Mouse (Mus musculus): ENCODE results near the gene Plod3. TPM values are rescaled to one million over a fixed set of nuclear protein-coding genes. Genes with fewer than 3 reads are reported as not detected.

Gene Plod3
- total and polyA plus RNA-seq, 3 experiments, result 56.0 to 62.8 TPM; not detected in 1

DNA sequence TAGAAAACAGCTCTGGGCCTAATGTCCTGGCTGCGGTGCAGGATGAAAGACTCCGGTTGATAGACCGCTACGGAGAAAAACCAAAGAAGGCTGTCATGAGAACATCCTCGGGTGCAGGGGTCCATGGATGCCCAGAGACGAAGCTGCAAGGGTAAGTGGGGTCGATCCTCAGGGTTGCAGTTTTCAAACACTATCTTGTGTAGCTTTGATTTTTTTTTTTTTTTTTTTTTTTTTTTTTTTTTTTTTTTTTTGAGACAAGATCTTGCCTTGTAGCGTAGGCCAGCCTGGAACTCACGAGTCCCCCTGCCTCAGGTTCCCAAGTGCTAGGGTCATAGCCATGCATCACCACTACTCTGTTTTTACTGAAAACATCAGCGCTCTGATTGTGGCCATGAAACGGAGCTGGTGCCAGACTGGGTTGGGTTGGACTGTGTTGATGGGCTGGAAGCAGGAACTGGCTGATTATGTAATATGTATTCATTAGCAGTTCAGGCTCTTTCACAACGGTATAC, 33.3 kb upstream of the Plod3 start:
- Histone ChIP-seq H3K27me3 (ENCODE audit: control insufficient read depth in 1 of 2, insufficient read depth in 2 of 2, low read length in 2 of 2) (no peaks in the 10 kb centered on the region), H3K4me1 (ENCODE audit: control insufficient read depth in 1 of 2, insufficient read depth in 2 of 2, low read length in 2 of 2) (peaks cover 0 to 19% of the 10 kb centered on the region in 2 experiments; a peak in 2 of 4 replicates), H3K9me3 (replicated peaks; ENCODE audit: insufficient read depth, low read length) (no peaks in the 10 kb centered on the region), H3K79me2 (ENCODE audit: control insufficient read depth, insufficient read depth, low read length, poor library complexity) (peaks cover 25% of the 10 kb centered on the region), H3K27ac (ENCODE audit: control insufficient read depth, low read depth, low read length) (peak overlapping the region; percentile 78), H3K9ac (ENCODE audit: control insufficient read depth, low read depth, low read length, poor library complexity, severe bottlenecking) (peak overlapping the region; percentile 88), H3K4me3 (ENCODE audit: control insufficient read depth in 1 of 2, insufficient read depth in 1 of 2, low read depth in 2 of 2, low read length in 2 of 2) (peak overlapping the region; percentile 94 to 95), H3K36me3 (ENCODE audit: control insufficient read depth in 1 of 2, insufficient read depth in 2 of 2, low read length in 2 of 2) (peaks cover 0 to 14% of the 10 kb centered on the region in 2 experiments; a peak in 2 of 4 replicates)
- TF ChIP-seq ZNF384 (IDR thresholded peaks at IDR 0.05; ENCODE audit: low read depth, low read length), result peak; percentile 81
- no peak; the same call in 1 of the 2 replicates for TF ChIP-seq CHD1 (IDR thresholded peaks at IDR 0.05; ENCODE audit: low read depth, low read length)
- peak; percentile 56 for DNase-seq (ENCODE audit: low read depth, low spot score)

DNA sequence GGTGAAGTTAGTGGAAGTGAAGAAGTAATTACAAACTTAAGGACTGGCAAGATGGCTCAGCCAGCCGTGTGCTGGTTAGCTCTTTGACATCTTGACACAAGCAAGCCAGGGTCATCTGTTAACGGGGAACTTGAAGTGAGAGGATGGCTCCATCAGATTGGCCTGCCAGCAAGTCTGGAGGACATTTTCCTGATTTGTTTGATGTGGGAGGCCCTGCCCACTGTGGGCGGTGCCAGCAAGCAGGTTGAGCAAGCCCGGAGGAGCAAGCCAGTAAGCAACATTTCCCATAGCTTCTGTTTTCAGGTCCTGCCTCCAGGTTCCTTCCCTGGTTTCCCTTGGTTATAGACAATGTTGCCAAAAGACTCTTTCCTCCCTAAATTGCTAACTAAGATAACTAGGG, 31.2 kb upstream of the Plod3 start:
- Histone ChIP-seq H3K4me1 (ENCODE audit: control insufficient read depth in 1 of 2, insufficient read depth in 2 of 2, low read length in 2 of 2) (peaks cover 0 to 19% of the 10 kb centered on the region in 2 experiments; a peak in 2 of 4 replicates), H3K9me3 (replicated peaks; ENCODE audit: insufficient read depth, low read length) (no peaks in the 10 kb centered on the region), H3K27me3 (ENCODE audit: control insufficient read depth in 1 of 2, insufficient read depth in 2 of 2, low read length in 2 of 2) (no peaks in the 10 kb centered on the region), H3K4me3 (ENCODE audit: control insufficient read depth in 1 of 2, insufficient read depth in 1 of 2, low read depth in 2 of 2, low read length in 2 of 2) (no peak overlapping the region), H3K79me2 (ENCODE audit: control insufficient read depth, insufficient read depth, low read length, poor library complexity) (peaks cover 25% of the 10 kb centered on the region), H3K27ac (ENCODE audit: control insufficient read depth, low read depth, low read length) (no peak overlapping the region), H3K9ac (ENCODE audit: control insufficient read depth, low read depth, low read length, poor library complexity, severe bottlenecking) (no peak overlapping the region), H3K36me3 (ENCODE audit: control insufficient read depth in 1 of 2, insufficient read depth in 2 of 2, low read length in 2 of 2) (peaks cover 0 to 14% of the 10 kb centered on the region in 2 experiments; a peak in 2 of 4 replicates)
- TF ChIP-seq KAT2A (conservative IDR thresholded peaks at IDR 0.05; ENCODE audit: low read depth, low read length), result no peak
- no peak for TF ChIP-seq CHD1 (IDR thresholded peaks at IDR 0.05; ENCODE audit: low read depth, low read length)
- TF ChIP-seq BHLHE40 (IDR thresholded peaks at IDR 0.05; ENCODE audit: borderline replicate concordance, low read depth, low read length), result no peak
- TF ChIP-seq ZNF384 (IDR thresholded peaks at IDR 0.05; ENCODE audit: low read depth, low read length), result no peak
- no peak for TF ChIP-seq USF2 (IDR thresholded peaks at IDR 0.05; ENCODE audit: borderline replicate concordance in 1 of 2, insufficient read depth in 1 of 2, low read depth in 1 of 2, low read length in 2 of 2)
- peak; percentile 46 for DNase-seq (ENCODE audit: low read depth, low spot score)

DNA sequence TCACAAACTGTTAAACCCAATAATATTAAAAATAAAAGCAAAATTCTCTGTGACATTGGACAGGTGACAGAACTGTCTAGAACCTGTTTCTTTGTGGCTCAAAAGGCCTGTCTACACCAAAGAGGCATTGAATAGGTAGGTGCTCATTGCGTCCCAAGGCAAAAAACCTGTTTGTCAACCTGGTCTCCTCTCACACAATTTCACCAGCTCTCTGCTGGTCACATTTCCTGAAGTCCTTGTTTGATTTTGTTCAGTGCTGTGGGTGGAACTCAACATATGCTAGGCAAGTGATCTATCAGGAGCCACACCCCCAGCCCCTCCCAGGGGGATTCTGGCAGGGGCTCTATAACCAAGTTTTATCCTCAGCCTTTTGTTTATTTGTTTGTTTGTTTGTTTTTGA, 29.6 kb upstream of the Plod3 start:
- Histone ChIP-seq H3K4me1 (ENCODE audit: control insufficient read depth in 1 of 2, insufficient read depth in 2 of 2, low read length in 2 of 2) (peaks cover 0 to 18% of the 10 kb centered on the region in 2 experiments; a peak in 2 of 4 replicates), H3K27ac (ENCODE audit: control insufficient read depth, low read depth, low read length) (no peak overlapping the region), H3K9me3 (replicated peaks; ENCODE audit: insufficient read depth, low read length) (no peaks in the 10 kb centered on the region), H3K4me3 (ENCODE audit: control insufficient read depth in 1 of 2, insufficient read depth in 1 of 2, low read depth in 2 of 2, low read length in 2 of 2) (no peak overlapping the region), H3K79me2 (ENCODE audit: control insufficient read depth, insufficient read depth, low read length, poor library complexity) (peaks cover 26% of the 10 kb centered on the region), H3K36me3 (ENCODE audit: control insufficient read depth in 1 of 2, insufficient read depth in 2 of 2, low read length in 2 of 2) (peaks cover 0 to 10% of the 10 kb centered on the region in 2 experiments; a peak in 2 of 4 replicates), H3K9ac (ENCODE audit: control insufficient read depth, low read depth, low read length, poor library complexity, severe bottlenecking) (no peak overlapping the region), H3K27me3 (ENCODE audit: control insufficient read depth in 1 of 2, insufficient read depth in 2 of 2, low read length in 2 of 2) (no peaks in the 10 kb centered on the region)
- TF ChIP-seq TAL1 (IDR thresholded peaks at IDR 0.05; ENCODE audit: low read length), result no peak
- no peak for TF ChIP-seq ZKSCAN1 (IDR thresholded peaks at IDR 0.05; ENCODE audit: low read depth, low read length)
- no peak for TF ChIP-seq MAX (IDR thresholded peaks at IDR 0.05; ENCODE audit: low read length)
- TF ChIP-seq RAD21 (IDR thresholded peaks at IDR 0.05; ENCODE audit: low read depth, low read length), result no peak
- no peak for TF ChIP-seq BHLHE40 (IDR thresholded peaks at IDR 0.05; ENCODE audit: borderline replicate concordance, low read depth, low read length)
- no peak for TF ChIP-seq RCOR1 (IDR thresholded peaks at IDR 0.05; ENCODE audit: low read depth, low read length)
- TF ChIP-seq ELF1 (IDR thresholded peaks at IDR 0.05; ENCODE audit: low read depth, low read length), result no peak
- TF ChIP-seq MAZ (IDR thresholded peaks at IDR 0.05; ENCODE audit: low read depth, low read length), result no peak
- TF ChIP-seq EP300 (IDR thresholded peaks at IDR 0.05; ENCODE audit: low read depth in 1 of 2, low read length in 2 of 2), result no peak
- TF ChIP-seq E2F4 (IDR thresholded peaks at IDR 0.05; ENCODE audit: borderline replicate concordance, low read depth, low read length), result no peak
- TF ChIP-seq MYC (IDR thresholded peaks at IDR 0.05; ENCODE audit: low read depth, low read length), result no peak
- TF ChIP-seq ZC3H11A (IDR thresholded peaks at IDR 0.05; ENCODE audit: low read depth, low read length), result no peak
- no peak for TF ChIP-seq KAT2A (conservative IDR thresholded peaks at IDR 0.05; ENCODE audit: low read depth, low read length)
- TF ChIP-seq UBTF (IDR thresholded peaks at IDR 0.05; ENCODE audit: borderline replicate concordance, insufficient read depth, low read depth, low read length), result no peak
- no peak for TF ChIP-seq MAFK (IDR thresholded peaks at IDR 0.05; ENCODE audit: borderline replicate concordance, low read depth, low read length)
- no peak for TF ChIP-seq USF1 (IDR thresholded peaks at IDR 0.05; ENCODE audit: low read depth, low read length)
- no peak for DNase-seq (ENCODE audit: low read depth, low spot score)
